Mouse (Mus musculus) activated CD4-positive, CD25-positive, alpha-beta regulatory T cell, adult 4 months (primary cell): ENCODE measurements at regions not wholly inside any gene's neighbourhood (a gene's known extent, or its start where the extent isn't known, plus 50 kb on each side); places are given as distances from the start of the nearest gene placed in this dataset.

Experiments used
- ATAC-seq: one replicate; pipeline ENCODE4 v1.8.0; 2017

GRCm38 (mm10) chr10:45982731-45983274 lies 405.2 kb downstream of the Hace1 start:
- ATAC-seq = no peak

- no peak for ATAC-seq
Measured at GRCm38 (mm10) chr10:45983671-45984335, 406.2 kb downstream of the Hace1 start.

- no peak for ATAC-seq
Measured at GRCm38 (mm10) chr10:45986341-45986740, 408.7 kb downstream of the Hace1 start.

- ATAC-seq = no peak
Measured at GRCm38 (mm10) chr10:46006319-46006718, 428.7 kb downstream of the Hace1 start.

- peak; percentile 57 for ATAC-seq
Measured at GRCm38 (mm10) chr10:46011916-46012596, 434.4 kb downstream of the Hace1 start.

GRCm38 (mm10) chr10:46012599-46012998 lies 435.0 kb downstream of the Hace1 start:
- no peak for ATAC-seq

GRCm38 (mm10) chr10:46016295-46016694 lies 438.7 kb downstream of the Hace1 start:
- ATAC-seq = no peak

- ATAC-seq = no peak
Measured at GRCm38 (mm10) chr10:46045474-46046093, 468.0 kb downstream of the Hace1 start.

GRCm38 (mm10) chr10:46046094-46046749 lies 468.6 kb downstream of the Hace1 start:
- ATAC-seq = no peak

GRCm38 (mm10) chr10:46046890-46047414 lies 469.3 kb downstream of the Hace1 start:
- no peak for ATAC-seq

GRCm38 (mm10) chr10:46047591-46047990 lies 470.0 kb downstream of the Hace1 start:
- ATAC-seq = no peak

- no peak for ATAC-seq
Measured at GRCm38 (mm10) chr10:46057362-46058198, 480.0 kb downstream of the Hace1 start.

GRCm38 (mm10) chr10:46058199-46058472 lies 480.5 kb downstream of the Hace1 start:
- no peak for ATAC-seq

- no peak for ATAC-seq
Measured at GRCm38 (mm10) chr10:46059285-46059684, 481.7 kb downstream of the Hace1 start.

- ATAC-seq = no peak
Measured at GRCm38 (mm10) chr10:46063831-46064230, 486.2 kb downstream of the Hace1 start.

GRCm38 (mm10) chr10:46070766-46071165 lies 493.1 kb downstream of the Hace1 start:
- ATAC-seq = no peak

GRCm38 (mm10) chr10:46071220-46071619 lies 493.6 kb downstream of the Hace1 start:
- no peak for ATAC-seq

GRCm38 (mm10) chr10:46071810-46072549 lies 494.4 kb downstream of the Hace1 start:
- no peak for ATAC-seq

GRCm38 (mm10) chr10:46072550-46073470 lies 495.2 kb downstream of the Hace1 start:
- no peak for ATAC-seq

- no peak for ATAC-seq
Measured at GRCm38 (mm10) chr10:46087766-46088165, 510.1 kb downstream of the Hace1 start.
